Mouse (Mus musculus) CH12F3 (cell line): Measurements from ENCODE around the gene Pcsk6.

Source experiments
- in situ Hi-C: fragments of 300-500 bp; cut with MboI; formaldehyde crosslinking; loops from 2 replicates; pipeline ENCODE4 v1.14.3; 2020; ENCODE audit warnings: low sequenced_read_pairs

Gene Pcsk6

DNA sequence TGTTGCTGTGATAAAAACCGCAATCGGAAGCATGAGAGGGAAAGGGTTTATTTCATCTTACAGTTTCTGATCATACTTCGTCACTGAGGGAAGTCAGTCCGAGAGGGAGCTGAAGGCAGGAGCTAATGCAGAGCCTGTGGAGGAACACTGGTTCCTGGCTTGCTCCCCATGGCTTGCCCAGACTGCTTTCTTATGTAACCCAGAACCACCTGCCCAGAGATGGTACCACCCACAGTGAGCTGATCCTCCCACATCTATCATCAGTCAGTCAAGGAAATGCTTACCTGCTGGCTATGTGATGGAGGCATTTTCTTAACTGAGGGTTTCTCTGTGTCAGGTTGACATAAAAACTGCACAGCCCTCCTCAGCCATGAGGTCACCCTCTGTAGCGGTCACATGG is 127.2 kb downstream of the Pcsk6 start:
- in situ Hi-C loops, result no loop called here

DNA sequence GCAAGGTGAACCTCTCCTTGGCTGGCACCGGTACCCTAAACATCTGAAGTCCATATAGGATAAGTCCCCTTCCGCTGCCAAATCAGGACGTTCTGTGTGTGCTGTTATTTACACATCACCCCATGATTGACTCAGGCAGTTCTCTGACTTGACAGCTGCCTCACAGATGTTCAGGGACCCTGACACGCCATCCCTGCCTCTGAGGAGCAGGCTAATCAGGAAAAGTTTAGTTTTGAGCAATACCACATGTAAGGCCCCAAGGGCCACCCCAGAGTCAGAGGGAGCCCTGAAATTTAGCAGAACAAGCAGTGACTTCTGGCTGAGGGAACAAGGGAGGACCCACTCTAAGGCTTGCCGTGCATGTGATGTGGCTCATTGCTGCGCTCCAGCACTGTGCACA is 130.8 kb downstream of the Pcsk6 start:
- in situ Hi-C loops, result no loop called here

DNA sequence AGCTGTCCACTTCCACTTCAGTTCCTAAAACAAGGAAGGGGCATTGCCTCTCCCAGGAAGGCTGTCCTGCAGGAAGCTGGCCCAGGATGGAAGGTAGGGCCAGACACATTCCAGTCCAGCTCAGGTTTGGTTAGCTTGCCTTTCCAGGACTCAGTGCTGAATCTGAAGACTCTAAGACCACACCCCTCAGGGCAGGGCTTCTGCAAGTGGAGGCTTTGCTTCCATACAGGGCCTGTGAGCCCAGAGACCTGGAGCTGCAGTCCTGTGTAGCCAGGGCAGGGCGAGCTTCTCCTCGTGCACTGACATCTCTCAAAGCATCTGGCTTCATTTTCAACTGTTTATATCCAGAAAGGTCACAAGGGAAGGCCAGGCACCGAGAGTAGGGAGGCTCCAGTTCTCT is 131.9 kb downstream of the Pcsk6 start:
- in situ Hi-C loops, result no loop called here

DNA sequence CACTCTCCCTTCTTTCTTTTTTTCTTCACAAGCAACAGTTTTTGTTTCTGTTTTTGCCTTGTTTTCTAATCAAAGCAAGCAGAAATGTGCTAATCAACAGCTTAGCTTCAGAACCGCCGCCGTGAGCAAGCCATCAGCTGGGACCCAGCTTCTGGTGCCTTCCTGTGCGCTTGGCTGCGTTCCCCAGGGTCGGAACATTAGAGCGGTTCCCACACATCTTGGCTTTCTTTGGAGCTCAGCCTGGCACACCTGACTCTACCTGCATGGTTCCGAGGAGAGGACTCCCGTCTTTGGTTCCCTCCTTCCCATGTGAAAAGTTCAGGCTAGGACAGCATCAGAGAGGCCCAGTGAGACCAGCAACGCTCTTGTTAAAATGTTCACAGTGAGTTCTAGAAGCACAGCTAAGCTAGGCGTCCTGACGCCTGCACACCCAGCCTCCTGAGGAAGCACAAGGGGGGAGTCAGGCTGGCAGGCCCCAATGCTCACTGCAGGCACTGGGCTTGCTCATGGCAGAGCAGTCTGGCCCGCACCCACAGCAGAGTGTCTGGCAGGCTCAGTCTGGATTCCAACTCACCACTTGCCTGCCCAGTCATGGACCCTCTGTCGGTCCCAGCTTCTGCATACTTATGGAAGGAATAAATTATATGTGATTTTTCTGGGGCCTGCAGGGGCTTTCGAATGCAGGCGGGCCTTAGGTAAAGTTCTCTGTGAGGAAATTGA is 139.7 kb downstream of the Pcsk6 start:
- in situ Hi-C loops, result no loop called here

DNA sequence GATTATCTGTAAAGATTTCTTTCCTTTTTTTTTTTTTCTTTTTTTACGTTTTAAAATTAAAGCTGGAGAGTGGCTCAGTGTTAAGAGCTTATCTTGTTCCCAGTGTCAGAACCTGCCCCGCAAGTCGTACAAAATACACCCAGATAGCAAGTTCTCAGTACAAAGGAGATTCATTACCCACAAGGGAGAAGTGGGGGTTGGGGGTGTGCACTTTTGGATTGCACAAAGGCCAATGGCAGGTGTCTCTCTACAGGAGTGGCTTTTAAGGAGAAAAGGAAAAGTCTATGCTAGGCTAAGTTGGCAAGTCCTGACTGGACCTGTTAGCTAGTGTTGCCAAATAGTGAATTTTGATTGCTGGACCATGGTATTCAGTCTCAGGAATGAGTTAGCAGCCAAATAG is 140.3 kb downstream of the Pcsk6 start:
- in situ Hi-C loops, result no loop called here

DNA sequence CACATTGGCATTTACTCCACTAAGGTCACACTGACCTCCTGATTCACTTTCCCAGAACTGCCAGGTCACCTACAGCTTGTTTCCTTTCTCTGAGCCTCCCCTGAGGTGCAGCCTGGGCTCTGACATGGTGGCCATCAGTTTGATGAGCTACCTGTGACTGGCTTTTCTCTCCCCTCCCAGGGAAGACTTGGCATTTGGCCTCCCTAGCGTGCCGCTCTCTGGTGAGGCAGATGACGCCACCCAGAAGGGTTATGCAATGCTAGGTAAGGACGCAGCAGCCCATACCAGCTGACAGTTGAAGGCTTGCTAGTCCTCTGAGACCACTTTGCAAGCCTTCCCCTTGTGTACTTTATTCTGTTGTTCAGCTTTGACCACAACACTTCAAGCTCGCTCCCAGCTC is 141.9 kb downstream of the Pcsk6 start:
- in situ Hi-C loops, result no loop called here

DNA sequence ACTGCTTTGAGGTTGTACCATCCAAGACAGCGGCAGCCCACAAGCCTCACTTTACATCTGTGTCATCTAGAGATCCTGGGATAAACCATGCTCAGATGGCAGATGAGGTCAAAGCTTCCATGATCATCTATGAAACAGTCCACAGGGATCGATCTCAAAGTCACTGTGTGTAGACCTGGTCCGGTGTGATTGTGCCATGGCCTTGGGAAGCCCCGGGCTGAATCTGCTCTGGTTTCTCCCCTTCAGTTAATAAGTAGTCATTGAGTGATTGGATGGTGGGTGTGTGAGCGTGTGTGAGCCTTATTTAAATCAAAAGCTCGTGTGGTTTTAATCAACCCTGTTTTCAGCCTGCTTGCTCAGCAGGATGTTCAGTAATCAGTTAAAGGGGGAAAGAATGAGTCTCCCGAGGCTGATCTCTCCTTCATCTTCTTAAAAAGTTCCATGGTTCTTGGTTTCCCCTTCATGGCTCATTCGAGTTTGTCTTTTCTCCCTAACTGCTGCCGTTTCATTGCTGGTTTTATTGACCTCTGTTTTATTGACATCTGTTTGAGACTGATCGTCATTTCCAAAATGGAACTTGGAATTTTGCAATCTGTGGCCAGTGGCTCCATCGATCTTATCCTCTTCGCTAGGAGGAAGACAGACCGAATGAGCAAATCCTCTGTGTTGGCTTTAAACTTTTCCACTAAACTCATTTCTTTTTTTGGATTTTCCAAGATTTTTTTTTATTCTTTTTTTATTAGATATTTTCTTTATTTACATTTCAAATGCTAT is 142.5 kb downstream of the Pcsk6 start:
- in situ Hi-C loops, result no loop called here

DNA sequence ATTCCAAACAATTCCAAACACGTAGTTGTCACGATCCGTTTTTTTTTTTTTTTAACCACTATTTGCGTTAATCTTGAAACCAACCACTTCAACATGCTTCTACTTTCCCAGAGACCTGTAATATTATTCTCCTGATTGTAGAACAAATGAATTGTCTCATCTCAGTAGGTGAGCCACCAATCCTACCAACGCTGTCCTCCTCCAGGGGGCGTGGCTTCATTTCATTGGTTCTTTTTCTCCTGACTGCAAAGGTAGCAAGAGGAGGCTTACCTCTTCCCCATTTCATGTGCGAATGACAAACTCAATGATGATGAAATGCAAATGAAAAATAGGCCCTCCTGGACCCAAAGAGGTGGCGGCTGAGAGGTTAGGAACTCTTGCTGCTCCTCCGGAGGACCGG is 143.5 kb downstream of the Pcsk6 start:
- in situ Hi-C loops, result no loop called here

DNA sequence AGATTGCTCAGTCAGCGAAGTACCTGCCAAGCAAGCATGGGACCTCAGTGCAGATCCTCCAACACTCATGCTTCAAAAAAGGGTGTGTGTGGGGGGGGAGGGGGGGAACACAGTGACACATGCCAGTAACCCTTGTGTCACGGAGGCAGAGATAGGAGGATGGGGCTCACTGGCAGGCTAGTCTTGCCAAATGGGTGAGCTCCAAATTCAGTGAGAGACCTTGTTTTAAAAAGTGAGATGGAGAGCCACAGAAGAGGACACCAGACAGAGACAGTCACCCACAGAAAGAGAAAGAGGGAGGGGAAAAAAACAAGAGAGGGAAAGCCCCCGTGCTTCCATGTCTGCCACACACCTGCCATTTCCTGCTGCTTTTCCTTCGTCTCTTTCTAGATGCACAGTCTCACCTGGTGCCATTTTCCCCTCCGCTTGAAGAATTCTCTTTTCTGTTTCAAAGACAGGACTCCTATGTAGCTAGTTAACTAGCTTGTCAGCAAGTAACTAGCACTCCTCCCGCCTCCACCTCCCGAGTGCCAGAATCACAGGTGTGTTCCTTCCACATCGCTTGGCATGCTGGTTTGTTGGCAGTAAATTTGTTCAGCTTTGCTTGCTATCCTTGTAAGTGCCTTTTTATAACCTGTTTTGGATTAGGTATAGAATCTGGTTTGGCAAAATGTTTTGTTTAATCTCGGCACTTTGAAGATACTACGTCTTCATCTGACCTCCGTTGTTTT is 146.8 kb downstream of the Pcsk6 start:
- in situ Hi-C loops, result no loop called here

DNA sequence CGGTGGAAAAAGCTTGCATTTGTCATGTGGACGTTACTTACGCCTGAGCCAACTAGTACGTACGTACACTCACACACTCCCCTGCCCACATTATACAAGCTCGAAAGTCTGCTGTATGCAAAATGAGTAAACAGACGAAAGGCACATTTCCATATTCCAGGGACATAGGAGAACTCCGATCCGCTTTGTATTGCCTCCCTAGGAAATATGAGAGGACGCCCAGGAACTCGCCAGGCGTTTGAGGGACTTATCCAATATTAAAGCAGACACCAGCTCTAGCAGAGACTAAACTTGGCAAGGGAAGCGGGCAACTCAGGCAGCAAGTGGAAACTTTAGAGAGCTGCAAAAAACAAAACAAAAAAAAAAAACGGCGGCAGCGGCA is 147.3 kb downstream of the Pcsk6 start:
- in situ Hi-C loops, result no loop called here

DNA sequence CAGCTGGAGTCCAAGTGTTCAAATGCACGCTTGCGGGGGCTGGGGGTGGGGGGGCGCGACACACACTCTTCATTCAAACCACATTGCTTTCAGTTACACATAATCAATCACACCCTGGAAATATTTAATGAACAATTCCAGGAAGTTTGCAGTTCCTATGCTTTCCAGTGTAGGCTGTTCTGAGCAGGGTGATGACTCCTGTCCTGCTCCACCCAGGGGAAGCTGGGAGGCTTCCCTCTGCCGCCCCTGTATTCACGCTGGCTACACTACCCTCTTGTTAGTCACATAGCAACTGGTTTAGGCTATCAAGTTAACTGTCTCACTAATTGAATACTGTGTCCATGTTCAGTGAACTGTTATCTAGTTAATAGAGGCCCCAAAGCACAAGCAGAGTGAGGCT is 149.0 kb downstream of the Pcsk6 start:
- in situ Hi-C loops, result no loop called here

DNA sequence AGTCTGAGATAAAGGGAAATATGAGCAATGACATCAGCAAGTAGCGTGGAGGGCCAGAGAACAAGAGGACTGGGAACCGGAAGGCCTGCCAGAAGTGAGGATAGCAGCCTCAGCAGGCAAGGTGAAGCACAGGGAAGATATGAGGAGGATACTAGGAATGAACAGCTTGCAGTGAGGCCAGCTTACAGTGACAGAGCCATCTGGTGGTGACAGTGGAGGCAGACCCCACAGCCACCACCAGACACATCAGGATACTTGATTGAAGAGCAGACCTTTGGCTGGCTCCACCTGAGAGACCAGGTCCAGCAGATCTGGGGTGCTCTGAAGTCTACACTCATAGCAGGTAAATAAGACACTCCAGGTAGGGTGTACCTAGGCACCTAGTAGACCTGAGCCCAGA is 166.2 kb downstream of the Pcsk6 start:
- in situ Hi-C loops, result no loop called here

DNA sequence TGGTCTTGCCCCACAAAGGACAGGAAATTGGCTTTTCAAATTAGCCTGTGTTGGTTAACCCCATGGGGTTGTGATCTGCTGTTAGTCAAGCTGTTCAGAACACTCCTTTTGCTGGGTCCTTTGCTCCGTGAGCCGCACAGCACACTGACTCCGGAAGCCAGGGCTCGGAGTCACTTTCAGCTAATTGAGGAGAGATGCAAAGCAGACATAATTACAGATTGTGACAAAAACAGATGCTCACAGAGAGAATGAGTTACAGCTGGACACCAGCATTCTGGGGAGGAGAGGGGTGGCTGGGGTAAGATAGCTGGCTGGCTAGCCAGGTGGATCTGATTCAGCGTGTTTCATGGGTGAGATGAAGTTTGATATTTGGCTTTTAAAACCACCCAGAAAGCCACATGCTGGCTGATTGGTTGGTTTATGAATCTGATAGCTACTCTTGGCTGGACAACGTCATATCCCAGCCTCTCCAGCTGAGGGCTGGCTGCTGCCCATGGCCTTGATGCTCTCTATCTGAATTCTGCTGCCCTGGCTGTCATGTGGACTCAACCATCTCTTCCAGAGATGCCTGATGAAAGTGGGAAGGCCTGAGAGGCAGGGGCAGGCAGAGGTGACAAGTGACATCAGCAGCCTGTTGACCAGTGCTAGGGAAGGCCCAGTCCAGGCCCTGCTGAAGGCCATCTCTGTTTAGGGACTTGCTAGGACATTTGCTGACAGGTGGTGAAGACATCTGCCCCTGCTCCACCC is 167.4 kb downstream of the Pcsk6 start:
- in situ Hi-C loops, result no loop called here

DNA sequence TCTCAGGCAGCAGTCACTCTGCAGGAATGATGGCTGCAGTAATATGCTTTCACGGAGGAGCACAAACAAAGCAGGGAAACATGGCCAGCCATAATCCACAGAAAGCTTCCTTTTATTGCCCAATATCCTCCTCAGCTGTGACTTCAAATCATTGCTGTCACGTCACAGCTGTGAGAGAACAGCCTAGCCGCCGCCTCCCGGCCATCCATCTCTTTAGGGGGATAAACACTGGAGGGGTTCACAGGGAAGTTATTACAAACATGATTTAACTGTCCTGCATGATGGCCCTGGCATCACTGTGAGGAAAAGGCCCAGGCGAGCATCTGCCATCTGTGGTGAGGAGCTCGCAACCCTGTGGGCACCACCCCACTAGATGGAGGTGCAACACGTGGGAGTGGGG is 175.3 kb downstream of the Pcsk6 start:
- in situ Hi-C loops, result no loop called here

DNA sequence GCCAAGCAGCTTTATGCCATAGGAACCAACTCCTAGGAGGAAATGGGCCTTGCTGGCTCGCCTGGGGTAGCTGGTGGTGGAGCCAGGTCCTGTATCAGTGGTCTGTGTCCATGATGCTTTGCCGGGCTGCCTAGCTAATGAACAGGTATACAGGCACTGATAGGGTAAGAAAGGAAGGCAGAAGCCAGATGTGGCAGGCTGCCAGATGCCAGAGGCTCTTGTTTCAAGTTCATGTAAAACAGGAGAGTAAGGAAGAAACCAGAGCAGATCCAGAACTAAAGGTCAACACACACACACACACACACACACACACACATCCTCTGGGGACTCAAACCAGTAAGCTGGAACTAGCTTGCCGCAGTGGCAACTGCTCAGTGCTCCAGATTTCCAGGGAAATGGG is 176.7 kb downstream of the Pcsk6 start:
- in situ Hi-C loops, result no loop called here

DNA sequence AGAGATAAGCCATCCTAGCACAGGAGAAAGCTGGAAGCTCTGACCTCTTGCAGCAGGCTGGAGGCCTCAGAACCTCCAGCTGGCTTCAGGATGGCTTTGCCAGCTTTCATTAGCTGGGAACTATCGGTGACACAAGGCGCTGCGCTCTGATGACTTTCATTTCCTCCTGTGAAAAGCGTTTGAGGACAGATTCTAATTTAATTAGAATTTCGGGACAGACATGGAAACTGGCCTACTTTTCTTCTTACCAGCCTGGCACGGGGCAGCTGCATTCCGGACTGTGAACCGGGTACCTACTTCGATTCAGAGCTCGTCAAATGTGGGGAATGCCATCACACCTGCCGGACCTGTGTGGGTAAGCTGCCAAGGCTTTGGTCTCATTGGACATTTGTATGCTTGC is 177.2 kb downstream of the Pcsk6 start:
- in situ Hi-C loops, result no loop called here

DNA sequence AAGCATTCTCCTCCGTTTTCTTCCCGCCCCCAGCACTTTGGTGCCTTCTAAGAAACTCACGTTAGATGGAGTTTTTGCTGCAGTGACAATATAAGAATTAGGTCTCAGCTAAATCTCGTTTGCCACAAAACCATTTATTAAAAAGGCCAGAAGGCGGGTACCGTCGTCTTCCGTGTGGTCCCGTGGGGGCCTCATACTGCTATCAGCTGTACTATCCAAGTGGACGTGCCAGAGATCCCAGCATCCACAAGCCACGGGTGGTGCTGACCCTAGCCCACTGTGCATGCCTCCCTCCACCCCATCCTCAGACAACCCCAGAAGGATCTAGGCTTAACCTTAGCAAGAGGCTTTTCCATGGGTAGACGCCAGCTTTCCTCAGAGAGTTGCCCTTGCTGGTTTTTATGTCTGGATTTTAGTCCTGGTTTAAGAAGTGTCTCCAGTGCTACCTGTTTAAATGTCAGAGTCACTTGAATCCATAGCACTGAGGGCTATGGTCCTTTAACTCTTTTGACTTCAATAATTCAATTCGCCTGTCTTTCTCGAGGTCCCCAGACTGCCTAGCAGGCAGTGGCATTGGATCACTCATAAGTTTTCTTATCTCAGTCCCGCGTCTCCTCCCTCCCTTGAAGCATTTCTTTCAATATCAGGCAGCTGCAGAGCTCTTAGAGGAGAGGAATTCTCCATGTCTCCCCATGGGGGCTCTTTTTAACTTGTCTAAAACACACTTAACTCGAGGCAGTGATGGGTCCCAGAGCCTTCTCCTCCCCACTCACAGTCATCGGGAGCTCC is 178.7 kb downstream of the Pcsk6 start:
- in situ Hi-C loops, result no loop called here

DNA sequence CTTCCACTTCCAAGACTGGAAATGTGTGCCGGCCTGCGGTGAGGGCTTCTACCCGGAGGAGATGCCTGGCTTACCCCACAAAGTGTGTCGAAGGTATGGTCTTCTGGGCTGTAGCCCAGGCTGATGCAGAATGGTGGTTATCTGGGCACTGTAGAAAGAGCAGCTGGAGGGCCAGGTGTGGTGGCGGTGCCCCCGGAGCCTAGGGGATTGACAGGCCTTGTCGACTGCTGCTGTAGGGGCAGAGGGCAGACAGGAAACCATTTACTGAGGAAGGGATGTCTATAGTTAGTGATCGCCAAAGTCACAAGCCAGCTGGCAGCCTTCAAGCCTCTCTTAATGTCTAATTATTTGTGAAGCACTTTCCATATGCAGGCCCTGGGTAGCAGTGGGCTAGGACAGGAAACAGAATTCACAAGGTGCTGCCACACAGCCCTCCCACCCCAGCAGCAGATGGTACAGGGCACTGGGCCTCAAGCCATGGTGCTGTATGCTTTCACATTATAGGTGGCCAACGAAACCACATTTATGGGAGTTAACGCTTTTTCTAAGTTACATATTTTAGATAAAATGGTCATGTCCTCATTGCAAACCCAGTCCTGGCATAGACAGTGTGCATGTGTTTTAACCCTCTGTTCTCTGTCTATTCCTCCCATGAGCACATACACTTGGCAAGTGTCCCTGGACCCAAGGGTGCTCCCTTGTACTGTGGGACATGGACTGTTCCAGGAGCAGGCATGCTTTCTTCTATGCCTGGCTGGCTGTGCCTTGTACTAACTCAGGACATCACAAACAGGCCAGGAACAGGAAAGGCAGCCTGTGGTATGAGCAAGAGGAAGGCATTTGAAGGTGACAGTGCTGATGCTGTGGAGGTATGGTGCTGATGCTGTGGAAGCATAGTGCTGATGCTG is 182.3 kb downstream of the Pcsk6 start, which contains the start of gene Gm45213:
Gene Gm45213 (plus strand): TSS at position 51 of the 908 bp plus-strand sequence.
- in situ Hi-C loops, result no loop called here

DNA sequence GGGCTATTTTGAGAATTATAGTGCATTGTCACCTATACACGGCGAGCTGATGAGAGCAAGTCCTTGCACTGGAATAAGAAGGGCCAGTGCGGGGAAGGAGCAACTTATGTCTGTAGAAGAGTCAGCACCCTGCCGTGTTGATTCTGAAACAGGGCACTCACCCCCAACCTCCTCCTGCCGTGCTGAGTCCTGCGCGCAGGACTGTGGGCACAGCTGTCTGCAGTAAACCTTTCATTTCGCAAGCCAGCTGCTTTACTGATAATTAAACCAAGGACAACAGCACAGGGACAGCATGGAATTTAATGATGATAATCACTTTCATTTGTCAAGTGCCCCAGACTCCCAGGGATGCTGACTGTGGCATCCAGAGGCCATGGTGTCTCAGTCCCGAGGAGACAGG is 183.1 kb downstream of the Pcsk6 start:
- in situ Hi-C loops, result no loop called here
